Comparison of ENCODE assay signal across 8 mouse cellular contexts in the genomic region with DNA sequence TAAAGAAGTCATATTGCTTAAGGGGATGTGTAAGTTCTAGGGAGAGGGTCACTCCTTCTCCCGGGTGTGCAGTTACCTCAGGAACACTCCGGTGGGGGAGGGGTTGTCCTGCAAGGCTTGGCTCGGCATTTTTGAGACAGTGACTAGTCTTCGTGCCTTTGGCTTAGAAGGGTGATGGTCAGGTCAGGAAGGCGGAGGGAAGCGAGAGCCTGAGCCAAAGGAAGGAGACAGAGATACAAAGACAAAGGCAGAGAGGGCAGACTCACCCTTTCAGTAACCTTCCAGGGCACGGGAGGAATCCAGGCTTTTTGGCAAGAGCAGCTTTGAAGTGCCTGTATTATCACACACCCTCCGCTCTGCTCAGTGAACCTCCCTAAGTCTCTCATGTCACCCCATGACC. TPM values are rescaled to one million over a fixed set of nuclear protein-coding genes. Genes with fewer than 3 reads are reported as not detected.
DNase-seq lines count a peak whose midpoint lies in the region; ATAC-seq lines count a peak whose summit lies in the region.
"Had no signal": no experiment of that assay in that cellular context is flagged by ENCODE, and none has a peak within 500 bp of the region (broad histone marks: within the 10 kb centered on the region; RNA-seq: fewer than 3 reads in every experiment).

No protein-coding gene starts in this region.

- H3K27me3 ChIP-seq in neural tube, embryonic 11.5 days (ENCODE audit: control insufficient read depth, insufficient read depth, low read length): peaks cover 4% of the 10 kb centered on the region; the same call in 1 of the 2 replicates
- no peaks in the 10 kb centered on the region for H3K27me3 ChIP-seq in heart, embryonic 12.5 days (replicated peaks)

- ATAC-seq in neural tube, embryonic 11.5 days (ENCODE audit: insufficient read depth, low FRiP score, low TSS enrichment): no peak
- ATAC-seq in heart, embryonic 12.5 days (ENCODE audit: insufficient number of reproducible peaks, low FRiP score): no peak
- no peak for ATAC-seq in monocyte, adult 5-6 weeks (replicated peaks; ENCODE audit: insufficient number of reproducible peaks, low FRiP score, low TSS enrichment, poor library complexity, severe bottlenecking)

- H3K4me3 ChIP-seq in neural tube, embryonic 11.5 days (ENCODE audit: low read depth, low read length): no peak overlapping the region
- no peak overlapping the region for H3K4me3 ChIP-seq in heart, embryonic 12.5 days

- peaks cover 23% of the 10 kb centered on the region for H3K4me1 ChIP-seq in neural tube, embryonic 11.5 days (ENCODE audit: control insufficient read depth, insufficient read depth, low read length)
- peaks cover 36% of the 10 kb centered on the region for H3K4me1 ChIP-seq in heart, embryonic 12.5 days (replicated peaks)

- intact Hi-C loops in left cerebral cortex, postnatal 36 days (cut with DNase I): no loop called here

- no peak overlapping the region for H3K4me2 ChIP-seq in neural tube, embryonic 11.5 days (ENCODE audit: low read depth)
- H3K4me2 ChIP-seq in heart, embryonic 12.5 days: no peak overlapping the region

- peak overlapping the region; percentile 6; the same call in 1 of the 2 replicates for H3K9ac ChIP-seq in neural tube, embryonic 11.5 days (ENCODE audit: low read length)
- peak overlapping the region; percentile 61; the same call in 1 of the 2 replicates for H3K9ac ChIP-seq in heart, embryonic 12.5 days

- H3K27ac ChIP-seq in neural tube, embryonic 11.5 days (ENCODE audit: low read depth, low read length): no peak overlapping the region
- H3K27ac ChIP-seq in heart, embryonic 12.5 days (ENCODE audit: poor library complexity, severe bottlenecking): peak overlapping the region; percentile 96

- H3K36me3 ChIP-seq in neural tube, embryonic 11.5 days (ENCODE audit: control insufficient read depth, insufficient read depth, low read length): no peaks in the 10 kb centered on the region
- peaks cover 11% of the 10 kb centered on the region for H3K36me3 ChIP-seq in heart, embryonic 12.5 days

- no peaks in the 10 kb centered on the region for H3K9me3 ChIP-seq in neural tube, embryonic 11.5 days (ENCODE audit: control insufficient read depth, low read length)
- H3K9me3 ChIP-seq in heart, embryonic 12.5 days (replicated peaks): no peaks in the 10 kb centered on the region

- DNase-seq in neural tube, embryonic 11.5 days (ENCODE audit: low spot score): no peak
- no peak for DNase-seq in neural tube, embryonic 10.5 days (ENCODE audit: extremely low spot score, low spot score)
- peak; percentile 56 to 77 for DNase-seq in kidney, postnatal 36 days
- DNase-seq in left cerebral cortex, postnatal 36 days (ENCODE audit: low spot score in 2 of 2): no peak
- no peak for DNase-seq in layer of hippocampus, postnatal 10 days (ENCODE audit: low spot score in 2 of 2)
- DNase-seq: thymus, adult 2 months had no signal

- WGBS in neural tube, embryonic 11.5 days: 34% methylated on average over 8 of the region's 8 CpGs
- 30% methylated on average over 8 of the region's 8 CpGs for WGBS in heart, embryonic 12.5 days

RNA-seq across cellular contexts. Expression of a gene that starts 1.4 kb away (rescaled TPM):
- 263 and 311 TPM in 2 replicates for polyA plus RNA-seq in neural tube, embryonic 11.5 days (2014; fragmentation: Nextera tagmentation; extraction: Ambion mirVana)
- polyA plus RNA-seq in heart, embryonic 12.5 days (2016; fragmentation: Nextera tagmentation; extraction: Ambion mirVana): 667 and 690 TPM in 2 replicates
- 10 to 100 TPM; 19.3 to 25.0 TPM for total RNA-seq in left cerebral cortex, postnatal 36 days (2021)
- 404 to 1,073 TPM (median 510 TPM) in 3 replicates for total RNA-seq in monocyte, adult 5-6 weeks (2017)
- 10 to 100 TPM; 31.2 to 37.7 TPM for total RNA-seq in layer of hippocampus, postnatal 10 days (2021)

RNA-seq across cellular contexts. Expression of a gene that starts 9.6 kb away (rescaled TPM):
- 55.9 and 58.8 TPM in 2 replicates for polyA plus RNA-seq in neural tube, embryonic 11.5 days (2014; fragmentation: Nextera tagmentation; extraction: Ambion mirVana)
- polyA plus RNA-seq in heart, embryonic 12.5 days (2016; fragmentation: Nextera tagmentation; extraction: Ambion mirVana): 37.9 and 39.9 TPM in 2 replicates
- 10 to 100 TPM; 39.5 to 42.1 TPM for total RNA-seq in left cerebral cortex, postnatal 36 days (2021)
- 8.3 to 18.0 TPM (median 11.6 TPM) in 3 replicates for total RNA-seq in monocyte, adult 5-6 weeks (2017)
- total RNA-seq in layer of hippocampus, postnatal 10 days (2021): 10 to 100 TPM; 43.0 to 43.2 TPM

RNA-seq across cellular contexts. Expression of a gene that starts 11.4 kb away (rescaled TPM):
- 34.9 and 36.0 TPM in 2 replicates for polyA plus RNA-seq in neural tube, embryonic 11.5 days (2014; fragmentation: Nextera tagmentation; extraction: Ambion mirVana)
- 33.4 and 34.2 TPM in 2 replicates for polyA plus RNA-seq in heart, embryonic 12.5 days (2016; fragmentation: Nextera tagmentation; extraction: Ambion mirVana)
- 100 to 1,000 TPM; 159 to 192 TPM for total RNA-seq in left cerebral cortex, postnatal 36 days (2021)
- total RNA-seq in monocyte, adult 5-6 weeks (2017): 1.1 to 3.5 TPM in 2 of 3 replicates, not detected in the other
- 100 to 1,000 TPM; 135 to 139 TPM for total RNA-seq in layer of hippocampus, postnatal 10 days (2021)

RNA-seq across cellular contexts. Expression of a gene that starts 22.4 kb away (rescaled TPM):
- polyA plus RNA-seq in neural tube, embryonic 11.5 days (2014; fragmentation: Nextera tagmentation; extraction: Ambion mirVana): 42.4 and 46.4 TPM in 2 replicates
- 59.4 and 64.1 TPM in 2 replicates for polyA plus RNA-seq in heart, embryonic 12.5 days (2016; fragmentation: Nextera tagmentation; extraction: Ambion mirVana)
- 10 to 100 TPM; 14.3 to 19.5 TPM for total RNA-seq in left cerebral cortex, postnatal 36 days (2021)
- total RNA-seq in monocyte, adult 5-6 weeks (2017): 21.8 to 39.7 TPM (median 29.5 TPM) in 3 replicates
- 10 to 100 TPM; 26.4 to 28.9 TPM for total RNA-seq in layer of hippocampus, postnatal 10 days (2021)

RNA-seq across cellular contexts. Expression of a gene that starts 25.6 kb away (rescaled TPM):
- polyA plus RNA-seq in neural tube, embryonic 11.5 days (2014; fragmentation: Nextera tagmentation; extraction: Ambion mirVana): 14.4 and 15.3 TPM in 2 replicates
- 26.2 and 26.8 TPM in 2 replicates for polyA plus RNA-seq in heart, embryonic 12.5 days (2016; fragmentation: Nextera tagmentation; extraction: Ambion mirVana)
- total RNA-seq in left cerebral cortex, postnatal 36 days (2021): 10 to 100 TPM; 23.7 to 31.5 TPM
- 18.5 to 41.3 TPM (median 19.2 TPM) in 3 replicates for total RNA-seq in monocyte, adult 5-6 weeks (2017)
- 10 to 100 TPM in 1 of 2 experiments, 1 to 10 TPM in 1; 8.6 to 12.1 TPM for total RNA-seq in layer of hippocampus, postnatal 10 days (2021)

Comparison
In these comparisons a context has a peak if more than half of its experiments do, and no peak if none do; other contexts are left out.
1. DNase-seq: peak in kidney, postnatal 36 days (2 of 2); none in neural tube, embryonic 11.5 days (single experiment), neural tube, embryonic 10.5 days (single experiment), left cerebral cortex, postnatal 36 days (0 of 2) and layer of hippocampus, postnatal 10 days (0 of 2).
2. RNA of a gene that starts 1.4 kb away (total RNA-seq): 404 to 1,073 TPM in monocyte, adult 5-6 weeks; 31.2 to 37.7 TPM in layer of hippocampus, postnatal 10 days and 19.3 to 25.0 TPM in left cerebral cortex, postnatal 36 days; every median in the first group is over 10 times any median in the second.
3. RNA of a gene that starts 11.4 kb away (total RNA-seq): 159 to 192 TPM in left cerebral cortex, postnatal 36 days and 135 to 139 TPM in layer of hippocampus, postnatal 10 days; 1.1 to 3.5 TPM in monocyte, adult 5-6 weeks; every median in the first group is over 10 times any median in the second.